Mouse (Mus musculus) embryo, embryonic 11.5 days (tissue): Measurements from ENCODE around the gene Olfr812.
"Not testable (repeated sequence)": the region's sequence is repeated elsewhere in the genome, so short reads cannot be mapped to it uniquely, and the experiment has no call there.

Source experiments
- DNase-seq: peaks from one replicate; pipeline ENCODE4 v3.0.0-alpha.2; 2012; ENCODE audit warnings: low read depth, low spot score

The Olfr812 gene

DNA sequence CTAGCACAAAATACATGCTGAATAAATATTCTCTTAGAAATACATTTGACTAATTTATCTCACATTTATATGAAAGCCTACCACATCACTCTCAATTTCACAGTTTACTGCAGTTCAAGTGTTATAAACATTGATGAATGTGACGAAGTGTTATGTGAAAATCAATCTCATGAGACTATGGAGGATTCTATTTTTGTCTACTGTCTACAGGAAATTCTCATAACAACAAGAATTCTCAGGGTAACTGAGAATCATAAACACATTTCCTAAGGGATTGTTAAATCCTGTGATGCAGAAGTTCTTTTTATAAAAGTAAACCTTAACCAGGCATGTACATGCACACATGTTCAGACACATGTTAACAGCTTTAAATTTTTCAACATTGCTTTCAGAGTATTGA is at the start of gene Olfr812:
TSS of gene Olfr812 (minus strand) at position 101 of the 400 bp plus-strand sequence.
- no peak for DNase-seq

DNA sequence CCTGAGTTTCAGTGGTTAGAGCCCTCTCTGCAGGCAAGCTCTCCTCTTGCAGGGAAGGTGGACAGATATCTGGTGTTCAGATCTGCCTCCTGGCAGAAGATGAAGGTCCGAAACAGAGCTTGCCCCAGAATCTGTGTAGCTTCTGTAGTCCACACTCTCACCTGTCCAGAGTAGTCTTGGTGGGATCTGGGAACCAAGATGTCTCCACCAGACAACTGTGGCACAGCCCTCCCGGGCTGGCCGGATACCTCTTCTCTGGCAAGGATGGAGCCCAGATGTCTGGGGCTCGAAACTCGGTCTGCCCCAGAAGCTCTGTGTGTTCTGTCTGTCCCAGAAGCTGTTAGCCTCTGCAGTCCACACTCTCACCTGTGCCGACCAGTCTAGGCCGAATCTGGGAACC is 40.0 kb upstream of the Olfr812 start:
- DNase-seq = no peak

DNA sequence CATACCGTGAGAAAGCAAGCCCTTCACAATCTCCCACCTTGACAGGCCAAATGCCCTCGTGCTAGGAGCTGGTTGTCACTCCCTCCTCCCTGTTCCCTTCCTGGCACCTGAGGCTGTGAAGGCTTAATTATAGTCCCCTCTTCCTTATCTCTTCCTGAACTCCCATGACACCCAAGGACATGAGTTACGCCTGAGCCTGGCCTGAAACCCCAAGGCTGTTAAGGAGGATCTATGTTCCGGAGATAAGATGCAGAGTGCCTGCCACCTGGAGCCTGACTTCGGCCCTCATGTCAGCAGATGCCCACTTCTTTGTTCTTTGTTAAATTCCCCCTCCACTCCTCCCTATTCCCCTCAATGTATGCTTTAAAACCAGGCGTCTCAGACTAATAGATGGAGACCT is 39.6 kb upstream of the Olfr812 start:
- not testable (repeated sequence) for DNase-seq

- DNase-seq = not testable (repeated sequence)
Measured at GRCm38 (mm10) chr10:129879751-129880150, 33.9 kb upstream of the Olfr812 start, which contains the start of gene Olfr814. Gene Olfr814 (minus strand): TSS chr10:129879851.

- no peak for DNase-seq
Measured at GRCm38 (mm10) chr10:129855067-129855466, 9.2 kb upstream of the Olfr812 start, which contains the start of gene Olfr813. Gene Olfr813 (plus strand): TSS chr10:129855367.

- DNase-seq = no peak
Measured at GRCm38 (mm10) chr10:129847343-129847742, 1.4 kb upstream of the Olfr812 start.

GRCm38 (mm10) chr10:129804296-129804695 is 41.6 kb downstream of the Olfr812 start, which contains the start of gene Olfr811:
Gene Olfr811 (minus strand): TSS chr10:129804396.
- no peak for DNase-seq

- no peak for DNase-seq
Measured at GRCm38 (mm10) chr10:129794817-129795216, 51.1 kb downstream of the Olfr812 start, which contains the start of gene Olfr810. Gene Olfr810 (minus strand): TSS chr10:129794917.
